Mouse (Mus musculus): Measurements from ENCODE around the gene Nqo1.

Gene Nqo1

DNA sequence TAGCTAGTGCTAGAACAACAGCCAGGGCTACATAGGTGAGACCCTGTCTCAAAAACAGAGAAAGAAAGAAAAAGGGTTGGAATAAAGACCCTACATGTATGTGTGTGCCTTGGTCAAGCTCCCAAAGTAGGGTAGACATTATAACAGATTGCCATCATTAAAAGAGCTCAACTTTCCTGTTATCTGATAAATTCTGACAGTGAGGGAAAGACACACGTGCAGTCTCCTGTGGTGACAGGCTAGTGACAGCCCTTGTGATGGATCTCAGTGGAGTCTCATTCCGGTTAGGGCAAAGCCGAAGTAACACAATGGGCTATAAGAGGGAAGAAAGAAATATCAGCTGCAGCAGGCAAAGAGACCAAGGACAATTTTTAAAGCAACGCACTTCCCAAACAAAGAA, 1.1 kb upstream of the Nqo1 start:
- DNase-seq = no peak

- no peak for DNase-seq
Measured at GRCm38 (mm10) chr8:107401866-107402265, 1.1 kb downstream of the Nqo1 start.

DNA sequence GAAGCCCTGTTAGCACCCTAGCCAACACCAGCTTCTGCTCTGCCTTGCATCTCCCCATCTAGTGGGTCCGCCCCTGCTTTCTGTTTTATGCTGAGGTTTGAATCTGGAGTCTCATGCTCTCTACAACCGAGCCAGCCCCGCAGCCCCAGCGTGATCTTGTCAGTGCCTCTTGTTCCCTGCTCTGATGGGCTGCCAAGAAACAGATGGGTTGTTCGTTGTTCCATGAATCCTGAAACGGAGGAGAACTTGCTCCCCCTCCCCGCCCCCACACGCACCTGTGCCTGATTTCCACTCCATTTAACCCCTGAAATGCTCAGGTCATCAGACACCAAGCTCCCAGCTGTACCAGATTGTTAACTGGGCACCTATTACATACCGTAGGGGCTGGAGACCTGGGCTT, 3.5 kb downstream of the Nqo1 start:
- DNase-seq = no peak

- no peak for DNase-seq
Measured at GRCm38 (mm10) chr8:107397665-107398064, 5.3 kb downstream of the Nqo1 start.

DNA sequence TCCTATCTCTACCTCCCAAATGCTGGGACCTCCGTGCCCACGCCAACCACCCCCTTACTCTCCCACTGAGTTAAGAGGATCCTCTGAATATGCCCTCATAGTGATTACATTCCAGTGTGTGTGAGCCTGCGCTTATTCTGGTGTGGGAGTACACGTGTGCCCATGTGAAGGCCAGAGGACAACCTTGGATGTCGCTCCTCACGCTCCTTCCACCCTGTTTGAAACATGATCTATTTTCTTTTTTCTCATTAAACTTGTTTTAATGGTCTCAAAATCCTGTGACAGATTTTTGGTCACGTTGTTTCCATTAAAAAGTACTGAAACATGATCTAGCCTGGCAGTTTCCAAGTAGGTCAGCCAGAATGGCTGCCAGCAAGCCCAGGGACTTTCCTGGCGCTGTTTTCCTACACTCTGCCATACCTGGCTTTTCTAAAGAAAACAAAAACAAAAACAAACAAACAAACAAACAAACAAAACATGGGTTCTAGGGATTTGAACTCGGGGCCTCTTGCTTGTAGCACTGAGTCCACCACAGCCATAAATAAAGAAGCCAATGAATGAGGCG, 6.8 kb downstream of the Nqo1 start:
- no peak for DNase-seq

DNA sequence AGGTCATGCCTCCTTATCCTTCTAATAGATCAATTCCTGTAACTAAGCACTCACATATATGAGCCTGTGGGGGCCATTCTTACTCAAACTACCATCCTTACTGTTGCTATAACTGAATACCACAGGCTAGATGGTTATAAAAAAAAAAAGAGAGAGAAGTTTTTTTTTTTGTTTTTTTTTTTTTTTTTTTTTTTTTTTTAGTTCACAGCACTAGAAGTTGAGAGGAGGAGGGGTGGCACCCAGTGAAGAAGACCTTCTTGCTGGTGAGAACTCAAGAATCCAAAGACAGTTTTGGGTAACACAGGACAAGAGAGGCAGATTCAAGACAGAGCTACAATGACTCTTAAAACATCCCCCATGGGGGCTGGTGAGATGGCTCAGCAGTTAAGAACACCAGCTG, 7.6 kb downstream of the Nqo1 start:
- no peak for DNase-seq

GRCm38 (mm10) chr8:107391136-107391516, 11.9 kb downstream of the Nqo1 start:
- DNase-seq = no peak

GRCm38 (mm10) chr8:107390476-107391135, 12.4 kb downstream of the Nqo1 start:
- DNase-seq = no peak

DNA sequence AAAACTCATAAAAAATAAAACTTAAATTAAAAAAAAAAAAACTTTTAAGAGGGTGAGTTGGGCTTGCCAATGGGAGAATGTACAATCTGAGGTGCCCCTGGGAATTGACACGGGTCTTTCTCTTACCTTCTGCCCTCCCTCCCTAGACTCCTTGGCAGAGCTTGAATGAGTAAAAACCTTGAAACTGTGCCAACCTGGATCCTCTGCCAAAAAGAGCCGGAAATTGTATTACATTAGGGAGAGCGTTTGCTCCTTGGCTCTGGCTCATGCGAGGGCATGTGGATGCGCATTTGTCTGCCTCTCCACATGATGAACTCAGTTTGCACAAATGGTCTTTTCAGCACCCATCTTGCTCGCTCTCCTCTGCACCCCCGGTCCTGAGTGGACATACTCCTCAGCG, 13.4 kb downstream of the Nqo1 start:
- no peak for DNase-seq

DNA sequence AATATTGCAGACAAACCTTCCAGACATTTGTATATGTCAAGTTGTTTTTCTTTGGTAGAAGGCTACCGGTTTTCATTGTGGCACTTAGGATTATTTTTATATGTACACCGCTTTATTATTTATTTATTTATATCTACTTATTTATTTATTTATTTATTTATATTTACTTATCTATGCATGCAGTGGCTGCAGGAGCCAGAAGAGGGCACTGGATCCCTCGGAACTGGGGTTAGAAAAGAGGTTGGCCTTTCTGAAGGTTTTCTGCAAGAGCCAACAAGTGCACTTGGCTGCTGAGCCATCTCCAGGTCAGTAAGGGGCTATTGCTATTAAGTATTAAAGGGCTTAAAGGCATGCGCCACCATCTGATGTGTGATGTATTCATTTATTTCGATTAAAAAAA, 15.1 kb downstream of the Nqo1 start:
- DNase-seq = no peak

DNA sequence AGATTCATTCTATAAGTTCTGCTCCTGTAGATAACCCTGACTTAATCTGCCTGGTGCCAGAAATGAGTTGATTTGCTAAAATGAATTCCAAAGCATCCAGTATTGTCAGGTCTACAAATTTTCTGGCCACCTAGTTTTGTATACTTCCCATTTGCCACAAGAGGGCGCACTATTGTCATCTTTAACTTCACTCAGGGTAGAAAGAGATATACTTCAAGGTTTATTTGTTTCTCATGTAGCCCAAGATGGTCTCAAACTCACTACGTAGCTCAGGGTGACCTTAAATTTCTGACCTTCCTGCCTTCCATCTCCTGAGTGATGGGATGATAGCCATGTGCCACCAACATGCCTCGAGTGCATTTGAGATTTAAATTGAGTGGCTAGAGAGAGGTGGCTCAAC, 16.4 kb downstream of the Nqo1 start:
- no peak for DNase-seq

DNA sequence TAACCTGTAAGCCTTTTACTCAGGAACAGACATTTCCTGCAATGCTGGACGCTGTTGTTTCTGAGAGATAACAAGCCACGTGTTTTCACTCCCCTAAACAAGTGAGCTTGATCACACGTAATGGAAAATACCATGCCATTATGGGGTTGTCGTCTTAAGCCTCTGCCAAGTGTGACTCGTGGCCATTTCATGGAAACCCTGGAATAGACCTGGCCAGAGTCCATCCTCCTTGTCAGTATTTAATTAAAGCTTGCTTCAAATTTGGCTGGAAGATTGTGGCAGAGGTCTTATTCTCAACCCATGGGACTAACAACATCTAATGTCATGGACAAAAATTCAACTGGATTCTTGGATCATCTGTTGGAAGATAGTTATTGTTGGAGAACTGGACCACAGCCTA, 16.8 kb downstream of the Nqo1 start:
- no peak for DNase-seq

DNA sequence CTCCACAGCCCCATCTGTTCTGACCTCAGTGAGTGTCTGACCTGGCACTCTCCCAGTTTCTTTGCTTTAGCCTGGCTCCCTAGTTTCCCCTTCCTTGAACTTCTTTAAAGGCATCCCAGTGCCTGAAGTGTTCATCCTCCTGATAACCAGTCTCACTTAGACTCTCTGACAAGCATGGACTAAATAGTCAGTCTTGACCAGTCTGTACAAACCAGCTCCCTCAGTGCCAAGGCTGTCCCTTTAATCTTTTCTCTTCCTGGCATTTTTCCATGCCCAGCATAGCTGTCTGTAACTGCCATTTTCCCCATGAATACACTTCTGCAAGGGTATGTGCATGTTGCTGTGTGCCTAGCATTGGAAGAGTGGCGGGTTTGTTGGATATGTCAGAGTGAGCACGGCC, 17.9 kb downstream of the Nqo1 start:
- DNase-seq = no peak

DNA sequence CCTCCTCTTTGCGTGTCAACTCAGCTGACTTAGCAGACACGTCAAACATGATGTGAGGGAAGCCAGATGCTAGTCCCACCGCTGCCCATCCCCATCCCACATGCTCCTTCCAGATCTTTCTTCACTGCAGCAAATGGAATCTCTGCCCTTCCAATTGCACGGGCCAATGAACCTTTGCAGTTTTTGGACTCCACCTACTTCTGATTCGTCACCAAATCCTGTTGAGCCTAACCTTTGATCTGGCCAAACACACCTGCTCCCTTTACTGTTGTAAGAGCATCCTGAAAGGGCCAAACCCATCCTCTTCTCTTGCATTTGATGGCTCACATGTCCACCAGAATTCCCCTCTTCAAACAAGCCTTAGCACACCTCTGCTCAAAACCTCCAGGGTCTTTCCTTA, 18.4 kb downstream of the Nqo1 start:
- no peak for DNase-seq

- DNase-seq = no peak
Measured at GRCm38 (mm10) chr8:107382898-107383297, 20.1 kb downstream of the Nqo1 start.

GRCm38 (mm10) chr8:107381666-107382065, 21.3 kb downstream of the Nqo1 start:
- no peak for DNase-seq

- no peak for DNase-seq
Measured at GRCm38 (mm10) chr8:107380734-107381133, 22.3 kb downstream of the Nqo1 start.

GRCm38 (mm10) chr8:107377346-107377745, 25.7 kb downstream of the Nqo1 start:
- no peak for DNase-seq

- no peak for DNase-seq
Measured at GRCm38 (mm10) chr8:107370311-107370710, 32.7 kb downstream of the Nqo1 start.
